Mouse (Mus musculus) right cerebral cortex, postnatal 14 days (tissue): ENCODE measurements around the gene Ano2.

Source experiments
- DNase-seq: peaks from one replicate; pipeline ENCODE4 v3.0.0; 2022

Ano2 gene

DNA sequence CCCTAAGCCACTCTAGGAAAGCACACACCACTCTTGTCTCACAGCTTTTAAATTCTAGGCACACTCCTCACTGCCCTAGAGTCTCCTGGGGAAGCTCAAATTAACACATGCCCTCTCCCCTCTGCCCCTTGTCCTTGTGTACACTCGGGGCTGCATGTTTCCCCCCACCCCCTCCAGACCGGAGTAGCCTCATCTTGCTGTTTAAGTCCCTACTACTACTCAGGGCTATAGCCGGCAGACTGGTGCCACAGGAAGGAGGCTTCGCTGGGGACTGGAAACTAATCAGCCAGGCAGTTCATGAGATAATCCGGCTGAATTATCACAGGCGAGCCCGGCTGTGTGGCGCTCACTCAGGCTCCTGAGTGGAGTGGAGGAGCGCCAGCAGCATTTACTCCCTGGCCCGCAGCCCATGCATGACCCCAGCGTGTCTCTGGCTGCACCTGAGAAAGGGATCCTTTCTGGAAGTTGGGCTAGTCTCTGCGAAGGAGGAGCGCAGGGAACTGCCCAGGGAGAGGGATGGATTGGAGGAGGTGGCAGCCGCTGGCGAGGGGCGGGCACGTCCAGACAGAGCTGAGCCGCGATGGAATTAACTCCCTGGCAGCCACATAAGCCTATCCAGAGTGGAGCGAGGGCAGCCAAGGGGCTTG lies at the start of gene Ano2:
Gene Ano2 (plus strand): TSS at position 363 of the 647 bp plus-strand sequence.
- DNase-seq, result no peak

DNA sequence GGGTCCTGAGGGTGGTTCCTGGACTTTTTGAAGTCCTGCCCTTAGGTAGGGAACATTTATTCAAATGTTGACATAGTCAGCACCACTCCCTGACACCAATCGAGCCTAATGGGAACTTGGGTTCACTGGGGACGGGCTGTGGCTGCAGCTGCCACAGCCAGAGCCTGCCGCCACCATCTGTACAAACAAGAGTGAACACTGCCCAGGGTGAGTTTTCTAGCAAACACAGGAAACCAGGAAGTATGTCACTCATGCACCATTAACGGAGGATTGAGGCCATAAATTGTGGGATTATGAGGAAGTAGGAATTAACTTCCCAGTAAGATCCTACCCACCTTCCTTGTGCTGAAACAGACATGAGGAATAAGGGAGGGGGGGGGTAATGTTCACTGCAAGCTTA lies 49.7 kb upstream of the Ano2 start:
- no peak for DNase-seq

DNA sequence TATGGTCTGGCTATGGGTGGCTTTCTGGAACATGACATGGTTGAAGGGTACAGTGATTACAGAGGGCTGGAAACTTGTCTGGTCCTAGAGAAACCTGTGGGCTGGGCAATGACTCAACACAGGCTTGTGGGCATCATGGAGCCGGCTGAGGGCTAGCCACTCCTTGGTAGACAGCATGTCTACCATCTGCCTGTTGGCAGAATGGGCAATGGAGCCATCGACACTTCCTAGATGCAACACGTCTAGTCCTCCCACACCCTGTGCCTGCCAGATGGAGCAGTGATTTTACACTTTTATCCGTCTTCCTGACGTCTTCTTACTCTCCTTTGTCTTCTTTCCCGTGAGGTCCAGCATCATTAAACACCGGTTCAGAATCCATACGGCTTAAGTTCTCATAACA lies 49.1 kb upstream of the Ano2 start:
- DNase-seq, result no peak

- no peak for DNase-seq
Observed at GRCm38 (mm10) chr6:125648964-125649363, 41.3 kb upstream of the Ano2 start.

- DNase-seq, result no peak
Observed at GRCm38 (mm10) chr6:125651335-125651734, 38.9 kb upstream of the Ano2 start.

GRCm38 (mm10) chr6:125653416-125653815 lies 36.8 kb upstream of the Ano2 start:
- DNase-seq, result no peak

DNA sequence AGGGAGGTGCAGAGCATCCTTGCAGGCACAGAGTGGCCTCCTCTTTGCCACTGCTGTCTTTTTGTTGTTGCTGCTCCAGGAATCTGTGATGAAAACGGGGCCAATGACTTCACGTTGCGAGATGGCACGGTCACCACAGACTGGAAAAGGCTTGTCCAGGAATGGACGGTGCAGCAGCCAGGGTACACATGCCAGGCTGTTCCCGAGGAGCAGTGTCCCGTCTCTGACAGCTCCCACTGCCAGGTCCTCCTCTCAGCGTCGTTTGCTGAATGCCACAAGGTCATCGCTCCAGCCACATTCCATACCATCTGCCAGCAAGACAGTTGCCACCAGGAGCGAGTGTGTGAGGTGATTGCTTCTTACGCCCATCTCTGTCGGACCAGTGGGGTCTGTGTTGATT lies 33.3 kb upstream of the Ano2 start:
- no peak for DNase-seq

DNA sequence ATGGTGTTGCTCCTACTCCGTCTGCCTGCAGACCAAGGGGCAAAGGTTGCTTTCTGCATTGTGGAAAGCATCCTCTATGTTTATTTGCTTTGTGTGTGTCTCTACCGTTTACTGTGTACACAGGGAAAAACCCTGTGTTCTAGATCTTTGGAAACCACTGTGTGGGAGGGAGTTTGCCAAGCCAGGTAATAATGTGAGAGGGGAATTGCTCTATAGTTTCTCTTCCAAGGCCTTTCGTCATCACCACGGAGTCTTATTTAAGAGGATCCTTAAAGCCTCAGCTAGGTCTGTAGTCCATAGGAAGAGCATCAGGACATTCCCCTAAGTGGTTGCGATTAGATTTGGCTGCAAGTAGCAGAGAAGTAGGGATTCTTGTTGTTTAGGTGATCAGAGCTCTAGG lies 32.3 kb upstream of the Ano2 start:
- no peak for DNase-seq

DNA sequence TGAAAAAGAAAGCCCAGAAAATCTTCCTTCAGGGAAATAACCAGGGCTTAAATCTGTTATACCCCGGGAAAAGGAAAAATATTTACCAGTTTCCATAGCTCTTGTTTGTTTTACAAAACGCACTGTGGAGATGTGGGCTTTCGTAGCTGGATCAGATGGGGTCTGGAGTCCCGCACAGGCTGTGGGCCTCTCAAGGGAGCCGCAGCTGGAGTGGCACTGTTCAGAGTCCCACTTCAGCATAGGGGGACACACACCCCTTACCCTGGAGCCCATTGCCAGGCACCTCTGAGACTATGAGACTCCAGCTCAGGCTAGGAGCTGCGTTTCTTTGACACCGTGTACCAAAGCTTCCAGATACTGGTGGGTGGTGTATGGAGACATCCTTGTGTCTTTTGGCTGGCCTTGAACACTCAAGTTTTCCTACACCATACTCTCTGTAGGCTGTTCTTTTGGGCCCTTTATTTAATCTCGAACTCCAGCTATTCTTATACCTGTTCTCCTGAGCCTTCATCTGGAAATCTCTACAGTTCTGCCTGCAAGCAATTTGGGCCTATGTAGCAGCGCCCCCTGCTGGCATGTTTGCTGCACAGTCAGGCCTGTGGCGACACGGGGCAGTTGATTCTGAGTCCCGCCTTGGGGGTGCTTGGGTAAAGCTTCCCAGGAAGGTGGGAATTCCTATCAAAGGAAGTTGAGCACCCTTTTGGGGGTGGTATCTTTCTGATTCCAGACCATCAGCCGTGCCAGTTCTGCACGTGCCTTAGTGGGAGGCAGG lies 28.9 kb upstream of the Ano2 start:
- peak; percentile 80 for DNase-seq

DNA sequence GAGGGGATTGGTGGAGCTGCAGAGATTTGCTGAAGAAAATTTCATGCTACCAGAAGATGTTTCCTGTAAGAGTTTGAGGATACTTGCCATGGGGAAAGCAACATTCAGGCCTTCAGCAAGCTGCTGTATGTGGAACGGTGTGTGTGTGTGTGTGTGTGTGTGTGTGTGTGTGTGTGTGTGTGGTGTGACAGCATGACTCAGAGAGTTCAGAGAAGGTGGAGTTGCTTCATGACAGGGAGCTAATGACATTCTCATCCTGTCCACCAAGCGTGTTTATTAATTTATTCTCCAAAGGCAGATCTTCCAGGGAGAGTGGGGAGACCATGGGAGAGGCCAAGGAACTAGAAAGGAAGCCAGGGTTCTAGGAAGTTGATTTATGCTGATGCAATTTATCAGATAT lies 26.3 kb upstream of the Ano2 start:
- DNase-seq, result no peak

- DNase-seq, result no peak
Observed at GRCm38 (mm10) chr6:125671835-125672234, 18.4 kb upstream of the Ano2 start.

DNA sequence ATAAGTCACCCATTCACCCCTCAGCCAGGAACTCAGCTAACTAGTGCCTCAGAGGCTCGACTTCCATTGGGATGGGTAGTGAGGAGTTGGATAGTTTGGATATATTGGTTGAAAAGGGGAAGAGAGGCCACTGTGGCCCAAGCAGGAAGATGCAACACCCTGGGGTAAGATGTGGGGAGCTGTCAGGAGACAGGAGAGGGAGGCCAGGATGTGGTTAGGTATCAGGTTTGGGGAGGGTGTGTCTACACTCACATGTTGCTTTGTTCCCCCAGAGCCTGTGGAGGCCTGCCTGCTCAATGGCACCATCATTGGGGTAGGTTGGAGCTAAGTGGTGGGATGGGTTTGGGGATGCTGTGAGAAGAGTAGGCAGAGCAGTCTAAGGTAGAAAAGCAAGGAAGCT lies 11.7 kb upstream of the Ano2 start:
- DNase-seq, result no peak

GRCm38 (mm10) chr6:125680613-125681012 lies 9.6 kb upstream of the Ano2 start:
- DNase-seq, result no peak

GRCm38 (mm10) chr6:125685420-125685819 lies 4.8 kb upstream of the Ano2 start:
- no peak for DNase-seq

GRCm38 (mm10) chr6:125687986-125688385 lies 2.2 kb upstream of the Ano2 start:
- no peak for DNase-seq

GRCm38 (mm10) chr6:125701146-125701545 lies 10.9 kb downstream of the Ano2 start:
- no peak for DNase-seq

DNA sequence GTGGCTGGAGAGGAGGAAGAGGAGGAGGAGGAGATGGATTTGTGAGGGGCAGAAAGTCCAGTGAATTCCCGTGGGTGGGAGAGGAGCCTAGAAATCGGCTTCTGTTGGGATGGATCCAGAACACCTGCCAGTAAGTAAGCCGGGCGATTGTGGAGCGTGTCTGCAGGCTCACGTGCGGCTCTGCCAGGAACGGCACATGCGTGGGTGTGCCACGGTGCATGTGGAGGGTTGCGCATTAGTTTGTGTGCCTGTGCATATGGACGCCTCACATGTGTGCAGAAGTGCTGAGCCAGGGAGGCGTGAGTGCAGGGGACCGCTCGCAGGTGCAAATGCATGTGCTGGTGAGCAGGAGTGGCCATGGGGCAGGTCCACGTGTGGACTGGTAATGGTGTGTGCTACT lies 21.0 kb downstream of the Ano2 start:
- DNase-seq, result peak; percentile 41

DNA sequence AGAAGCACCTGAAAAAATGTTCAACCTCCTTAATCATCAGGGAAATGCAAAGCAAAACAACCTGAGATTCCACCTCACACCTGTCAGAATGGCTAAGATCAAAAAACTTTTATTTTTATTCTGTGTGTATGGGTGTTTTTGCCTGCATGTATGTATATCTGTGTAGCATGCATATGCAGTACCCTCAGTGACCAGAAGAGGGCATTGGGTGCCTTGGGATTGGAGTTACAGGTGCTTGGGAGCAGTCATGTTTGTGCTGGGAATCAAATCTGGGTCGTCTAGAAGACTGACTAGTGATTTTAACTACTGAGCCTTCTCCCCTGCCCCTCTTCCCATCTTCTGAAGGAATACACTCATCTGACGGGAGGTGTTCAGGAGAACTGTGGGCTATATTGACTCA lies 36.2 kb downstream of the Ano2 start:
- DNase-seq, result no peak

DNA sequence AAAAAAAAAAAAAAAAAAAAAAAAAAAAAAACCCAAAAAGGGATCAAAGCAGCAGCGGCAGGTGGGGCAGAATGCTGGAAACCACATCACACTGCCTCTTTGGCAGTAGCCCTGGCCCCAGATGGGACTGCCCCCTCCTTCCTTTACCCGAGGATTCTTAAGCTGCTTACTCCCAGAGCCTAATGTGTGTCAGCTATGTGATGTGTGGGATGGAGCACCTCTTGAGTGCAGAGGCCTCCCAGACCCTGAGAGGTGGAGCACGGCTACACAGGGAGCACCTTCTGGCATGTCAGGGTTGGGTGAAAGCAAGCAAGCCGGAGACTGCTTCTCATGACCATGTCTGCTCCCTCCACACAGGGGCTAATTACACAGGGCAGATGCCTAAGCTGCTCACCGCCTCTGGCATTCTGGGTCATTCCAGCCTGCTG lies 37.3 kb downstream of the Ano2 start:
- no peak for DNase-seq

GRCm38 (mm10) chr6:125729471-125729870 lies 39.3 kb downstream of the Ano2 start:
- no peak for DNase-seq

DNA sequence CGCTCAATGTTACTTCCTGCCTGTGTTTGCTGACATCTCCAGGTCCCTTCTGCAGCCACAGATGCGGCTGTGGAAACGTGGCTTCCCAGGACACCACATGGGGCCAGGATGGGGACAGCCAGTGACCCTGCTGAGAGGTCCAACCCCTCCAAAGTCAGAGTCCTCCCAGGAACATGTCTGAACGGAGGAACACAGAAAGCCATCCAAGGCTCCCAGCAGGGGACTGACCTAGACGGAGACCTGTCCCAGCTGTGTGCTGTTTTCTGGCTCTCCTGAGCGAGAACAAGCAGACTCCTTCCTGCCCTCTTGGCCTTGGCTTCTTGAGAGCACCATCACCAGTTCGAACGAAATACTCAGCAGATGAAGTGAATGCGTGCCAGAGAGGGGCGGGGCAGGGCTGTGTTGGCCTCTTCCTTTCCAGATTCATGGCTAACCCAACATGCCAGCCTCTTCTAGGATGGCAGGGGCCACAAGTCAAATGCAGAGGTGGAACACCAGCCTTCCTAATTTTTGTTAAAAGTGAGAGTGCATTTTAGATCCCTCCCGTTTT lies 39.8 kb downstream of the Ano2 start:
- DNase-seq, result no peak

- DNase-seq, result no peak
Observed at GRCm38 (mm10) chr6:125737511-125738285, 47.5 kb downstream of the Ano2 start.
